ENCODE assay signal across 28 mouse cellular contexts in genomic region chr15:84331066-84331612, GRCm38 (mm10). TPM values are rescaled to one million over a fixed set of nuclear protein-coding genes. Genes with fewer than 3 reads are reported as not detected.
DNase-seq lines count a peak whose midpoint lies in the region; ATAC-seq lines count a peak whose summit lies in the region.
"Had no signal": no experiment of that assay in that cellular context is flagged by ENCODE, and none has a peak within 500 bp of the region (broad histone marks: within the 10 kb centered on the region; RNA-seq: fewer than 3 reads in every experiment).

No protein-coding gene starts in this region.

- H3K4me1 ChIP-seq in kidney, embryonic 14.5 days (ENCODE audit: control insufficient read depth, insufficient read depth, low read length): peaks cover 15% of the 10 kb centered on the region; the same call in 1 of the 2 replicates
- peaks cover 22% of the 10 kb centered on the region for H3K4me1 ChIP-seq in kidney, embryonic 15.5 days
- H3K4me1 ChIP-seq: forebrain, embryonic 12.5 days; liver, embryonic 12.5 days; neural tube, embryonic 15.5 days; stomach, embryonic 15.5 days had no signal

- H3K27me3 ChIP-seq in kidney, embryonic 14.5 days (ENCODE audit: control insufficient read depth, insufficient read depth, low read length): no peaks in the 10 kb centered on the region
- no peaks in the 10 kb centered on the region for H3K27me3 ChIP-seq in kidney, embryonic 15.5 days
- H3K27me3 ChIP-seq: heart, embryonic 13.5 days; liver, embryonic 12.5 days; megakaryocyte, embryonic 14.5 days; midbrain, embryonic 13.5 days; neural tube, embryonic 15.5 days had no signal

- no peak overlapping the region for H3K27ac ChIP-seq in kidney, embryonic 14.5 days (ENCODE audit: low read depth, low read length)
- H3K27ac ChIP-seq in kidney, embryonic 15.5 days: no peak overlapping the region
- H3K27ac ChIP-seq: forebrain, embryonic 12.5 days; heart, embryonic 13.5 days; hindbrain, embryonic 14.5 days; liver, embryonic 12.5 days; midbrain, embryonic 13.5 days; neural tube, embryonic 15.5 days; stomach, embryonic 15.5 days had no signal

- DNase-seq in kidney, adult 9 months: no peak
- peak; percentile 21 to 46 for DNase-seq in kidney, postnatal 36 days
- DNase-seq in naive thymus-derived CD4-positive, alpha-beta T cell, adult 2 months (ENCODE audit: low read depth): peak; percentile 62
- no peak for DNase-seq in adrenal gland, adult 8-10 months
- DNase-seq in Muller cell, postnatal 12 days (ENCODE audit: inconsistent ontology term): no peak
- DNase-seq: adrenal gland, postnatal 14 days; cerebellum, adult 11 months; forebrain, postnatal 0 days; gastrocnemius, postnatal 10 days; heart, postnatal 10 days; layer of hippocampus, postnatal 36 days; left cerebral cortex, postnatal 4 days; liver, postnatal 0 days; lung, postnatal 36 days; retina, postnatal 1 day; right cerebral cortex, postnatal 14 days; thymus, postnatal 14 days had no signal

- no peak overlapping the region for H3K4me3 ChIP-seq in kidney, embryonic 14.5 days (ENCODE audit: low read length)
- no peak overlapping the region for H3K4me3 ChIP-seq in kidney, embryonic 15.5 days (replicated peaks)
- H3K4me3 ChIP-seq: forebrain, embryonic 12.5 days; heart, embryonic 13.5 days; liver, embryonic 12.5 days; megakaryocyte, embryonic 14.5 days; midbrain, embryonic 13.5 days; neural tube, embryonic 15.5 days; stomach, embryonic 15.5 days had no signal

- WGBS in kidney, embryonic 14.5 days: 54% methylated on average over 4 of the region's 4 CpGs
- WGBS in kidney, embryonic 15.5 days: 54% methylated on average over 4 of the region's 4 CpGs

- no peak overlapping the region for H3K4me2 ChIP-seq in kidney, embryonic 14.5 days (replicated peaks; ENCODE audit: low read depth, low read length)
- H3K4me2 ChIP-seq in kidney, embryonic 15.5 days: no peak overlapping the region
- H3K4me2 ChIP-seq: forebrain, embryonic 12.5 days; heart, embryonic 13.5 days; hindbrain, embryonic 14.5 days; liver, embryonic 12.5 days; midbrain, embryonic 13.5 days; neural tube, embryonic 15.5 days; stomach, embryonic 15.5 days had no signal

- ATAC-seq in kidney, embryonic 14.5 days (ENCODE audit: low FRiP score, low TSS enrichment): 0 out of 2 replicates have a peak, but pooled peaks have one; percentile 24
- no peak; the same call in 1 of the 2 replicates for ATAC-seq in kidney, embryonic 15.5 days (replicated peaks; ENCODE audit: low FRiP score)
- peak; percentile 97 for ATAC-seq in activated CD4-positive, CD25-positive, alpha-beta regulatory T cell, adult 4 months
- ATAC-seq: forebrain, postnatal 0 days; liver, embryonic 12.5 days; liver, postnatal 0 days; midbrain, embryonic 13.5 days had no signal

- no peaks in the 10 kb centered on the region for H3K9me3 ChIP-seq in kidney, embryonic 14.5 days (ENCODE audit: control insufficient read depth, low read length)
- no peaks in the 10 kb centered on the region for H3K9me3 ChIP-seq in kidney, embryonic 15.5 days (replicated peaks)
- H3K9me3 ChIP-seq: forebrain, embryonic 12.5 days; heart, embryonic 13.5 days; liver, embryonic 12.5 days; megakaryocyte, embryonic 14.5 days; midbrain, embryonic 13.5 days; neural tube, embryonic 15.5 days; stomach, embryonic 15.5 days had no signal

- no peak overlapping the region for H3K9ac ChIP-seq in kidney, embryonic 14.5 days (ENCODE audit: low read depth, low read length)
- H3K9ac ChIP-seq in kidney, embryonic 15.5 days: no peak overlapping the region
- H3K9ac ChIP-seq: forebrain, embryonic 12.5 days; forebrain, postnatal 0 days; heart, embryonic 13.5 days; hindbrain, embryonic 14.5 days; liver, embryonic 12.5 days; liver, postnatal 0 days; midbrain, embryonic 13.5 days; neural tube, embryonic 15.5 days; stomach, embryonic 15.5 days had no signal

- H3K36me3 ChIP-seq in kidney, embryonic 14.5 days (ENCODE audit: control insufficient read depth, insufficient read depth, low read length): no peaks in the 10 kb centered on the region
- H3K36me3 ChIP-seq in kidney, embryonic 15.5 days: no peaks in the 10 kb centered on the region
- H3K36me3 ChIP-seq: forebrain, embryonic 12.5 days; heart, embryonic 13.5 days; liver, embryonic 12.5 days; midbrain, embryonic 13.5 days; neural tube, embryonic 15.5 days; stomach, embryonic 15.5 days had no signal

RNA-seq across cellular contexts. Expression of gene Parvg, which starts 7.3 kb away (rescaled TPM):
- polyA plus RNA-seq in kidney, embryonic 14.5 days (2014; fragmentation: Nextera tagmentation; extraction: Ambion mirVana): 0.70 and 0.94 TPM in 2 replicates
- 1.4 and 2.2 TPM in 2 replicates for polyA plus RNA-seq in kidney, embryonic 15.5 days (2015; fragmentation: Nextera tagmentation; extraction: Ambion mirVana)
- polyA plus RNA-seq in activated CD4-positive, CD25-positive, alpha-beta regulatory T cell, adult 4 months (2017; shearing (Covaris generic)): 10 to 100 TPM; 63.7 to 99.5 TPM
- total RNA-seq in adrenal gland, adult 8-10 months (2022): 1 to 10 TPM; 3.1 to 9.0 (median 5.0) TPM

Comparison
In these comparisons a context has a peak if more than half of its experiments do, and no peak if none do; other contexts are left out.
1. DNase-seq: peak in kidney, postnatal 36 days (2 of 2) and naive thymus-derived CD4-positive, alpha-beta T cell, adult 2 months (single experiment); none in kidney, adult 9 months (single experiment), adrenal gland, adult 8-10 months (single experiment) and Muller cell, postnatal 12 days (single experiment).
2. RNA of gene Parvg, which starts 7.3 kb away (polyA plus RNA-seq): 63.7 to 99.5 TPM in activated CD4-positive, CD25-positive, alpha-beta regulatory T cell, adult 4 months; 1.4 to 2.2 TPM in kidney, embryonic 15.5 days and 0.70 to 0.94 TPM in kidney, embryonic 14.5 days; every median in the first group is over 10 times any median in the second.